Mouse (Mus musculus): ENCODE measurements around the gene Bmpr1a. TPM values are rescaled to one million over a fixed set of nuclear protein-coding genes. Genes with fewer than 3 reads are reported as not detected.
A peak's percentile ranks its signal among the peaks of the same experiment; 100 is the strongest.

Gene Bmpr1a
- polyA plus RNA-seq (2015; fragmentation: Nextera tagmentation; extraction: Ambion mirVana), result 3.4 and 5.0 TPM in 2 replicates

DNA sequence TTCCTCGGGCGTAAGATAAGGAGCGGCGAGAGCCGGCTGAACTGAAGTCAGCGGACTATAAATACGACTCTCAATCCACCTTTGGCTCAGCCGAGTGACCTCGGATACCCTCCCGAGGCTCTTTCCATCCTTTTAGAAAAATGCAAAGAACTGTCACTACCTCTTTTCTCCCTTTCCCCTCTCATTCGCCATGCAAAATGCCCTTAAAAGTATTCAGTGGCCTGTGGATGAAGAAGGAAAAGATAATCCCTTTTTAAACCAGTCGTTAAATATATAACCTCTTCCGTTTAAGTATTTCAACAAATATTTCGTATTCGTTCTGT, at the start of gene Bmpr1a:
TSS of gene Bmpr1a (minus strand) at position 17 of the 323 bp plus-strand sequence.
- H3K27ac ChIP-seq, result peak within 1 kb of the TSS; percentile 75
- peaks cover 36% of the 10 kb centered on the region for H3K4me1 ChIP-seq (replicated peaks)
- no peaks in the 10 kb centered on the region for H3K36me3 ChIP-seq
- H3K9me3 ChIP-seq (replicated peaks), result no peaks in the 10 kb centered on the region
- 11% methylated on average over 15 of the region's 15 CpGs for WGBS (ENCODE audit: insufficient replicate concordance)
- H3K4me2 ChIP-seq, result peak within 1 kb of the TSS; percentile 91
- H3K27me3 ChIP-seq, result peaks cover 75% of the 10 kb centered on the region
- peak within 1 kb of the TSS; percentile 82 for H3K9ac ChIP-seq
- H3K4me3 ChIP-seq (replicated peaks), result peak within 1 kb of the TSS; percentile 73
- ATAC-seq (ENCODE audit: low read depth), result no peak
- DNase-seq, result no peak

DNA sequence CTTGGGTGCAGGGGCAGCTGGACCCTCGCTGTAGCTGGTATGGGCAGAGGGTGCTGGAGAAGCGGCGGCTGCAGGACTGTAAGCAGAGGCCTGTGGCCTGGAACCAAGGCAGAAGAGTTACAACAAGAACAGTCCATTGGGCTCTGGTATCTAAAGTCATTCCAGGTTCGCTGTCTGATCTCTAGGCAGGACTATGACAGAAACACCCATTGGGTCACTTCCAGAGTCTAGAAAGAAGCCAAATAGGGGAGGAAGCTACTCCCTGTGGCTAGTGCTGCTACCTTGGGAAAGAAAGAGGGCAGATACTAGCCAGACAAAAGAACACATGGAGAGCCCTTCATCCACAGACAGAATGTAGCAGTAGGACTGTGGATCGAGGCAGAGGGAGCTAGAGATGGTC, 49.1 kb upstream of the Bmpr1a start:
- Histone ChIP-seq H3K27ac (no peak overlapping the region), H3K27me3 (peaks cover 39% of the 10 kb centered on the region), H3K4me3 (replicated peaks) (no peak overlapping the region), H3K4me2 (no peak overlapping the region), H3K36me3 (no peaks in the 10 kb centered on the region), H3K9ac (no peak overlapping the region), H3K9me3 (replicated peaks) (no peaks in the 10 kb centered on the region), H3K4me1 (replicated peaks) (peaks cover 11% of the 10 kb centered on the region)
- WGBS (ENCODE audit: insufficient replicate concordance), result 53% methylated on average over 5 of the region's 5 CpGs
- DNase-seq, result no peak
- ATAC-seq (ENCODE audit: low read depth), result no peak

DNA sequence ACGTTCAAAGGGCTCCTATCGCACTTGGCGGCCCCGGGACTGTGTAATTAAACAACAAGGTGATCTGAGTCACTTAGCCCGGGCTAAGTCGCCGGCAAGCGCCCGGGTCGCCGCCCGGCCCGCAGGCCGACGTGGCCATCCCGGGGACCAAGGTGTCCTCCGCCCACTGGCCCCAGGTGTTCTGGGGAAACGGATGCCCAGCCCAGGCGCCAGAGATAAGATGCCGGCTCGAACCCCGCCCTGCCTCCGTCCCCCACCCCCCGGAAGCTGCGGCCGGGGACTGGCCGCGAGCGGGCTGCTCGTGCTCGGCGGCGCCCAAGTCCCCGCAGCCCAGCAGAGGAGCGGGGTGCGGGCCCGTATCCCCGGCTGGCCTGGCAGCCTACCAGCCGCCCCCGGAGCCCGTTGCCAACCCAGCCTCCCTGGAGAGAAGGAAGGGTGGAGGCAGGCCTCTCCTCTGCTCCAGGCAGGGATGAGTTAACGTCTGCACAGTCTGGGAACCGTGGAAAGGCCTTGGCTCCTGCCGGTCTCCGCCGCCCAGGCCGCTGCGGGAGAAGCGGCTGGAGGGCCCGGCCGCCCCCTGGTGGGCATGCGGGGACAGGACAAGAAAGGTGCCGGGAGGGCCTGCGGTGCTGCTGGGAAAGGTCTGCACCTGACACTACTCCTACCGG, 46.0 kb upstream of the Bmpr1a start:
- DNase-seq (peak; percentile 55), ATAC-seq (ENCODE audit: low read depth) (peak; percentile 84)
- peaks cover 61% of the 10 kb centered on the region for H3K27me3 ChIP-seq
- peaks cover 11% of the 10 kb centered on the region for H3K4me1 ChIP-seq (replicated peaks)
- no peak overlapping the region for H3K27ac ChIP-seq
- H3K9ac ChIP-seq, result peak overlapping the region; percentile 71
- peak overlapping the region; percentile 67 for H3K4me3 ChIP-seq (replicated peaks)
- 1% methylated on average over 55 of the region's 55 CpGs for WGBS (ENCODE audit: insufficient replicate concordance)
- H3K36me3 ChIP-seq, result no peaks in the 10 kb centered on the region
- H3K4me2 ChIP-seq, result peak overlapping the region; percentile 90
- H3K9me3 ChIP-seq (replicated peaks), result no peaks in the 10 kb centered on the region

DNA sequence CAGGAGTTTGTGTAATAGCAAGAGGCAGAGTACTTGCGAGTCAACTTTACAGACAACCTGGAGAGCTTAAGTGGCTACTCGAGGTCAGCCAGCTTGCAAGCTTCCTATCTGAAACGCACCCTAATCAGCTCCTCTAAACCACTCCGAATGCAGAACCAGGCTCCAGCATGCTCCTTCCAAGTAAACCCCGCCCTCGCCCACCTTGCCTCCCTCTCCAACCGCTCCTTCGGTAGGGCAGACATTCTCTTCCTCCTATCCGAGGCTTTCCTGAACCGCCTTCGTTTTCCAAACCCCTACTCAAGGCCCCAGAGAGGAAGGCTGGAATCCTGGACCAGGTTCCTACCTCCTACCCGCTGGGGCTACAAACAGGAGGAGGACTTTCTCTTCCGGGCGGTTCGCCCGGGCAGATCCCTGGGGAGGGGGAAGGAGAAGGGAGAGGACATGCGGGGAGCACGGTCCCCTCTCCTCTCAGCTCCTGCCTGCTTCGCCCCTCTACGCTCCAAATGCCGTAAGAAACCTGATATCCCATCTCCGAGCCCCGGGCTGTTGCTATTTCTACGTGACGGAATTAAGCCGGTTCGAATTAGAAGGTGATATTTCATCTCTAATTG, 45.4 kb upstream of the Bmpr1a start:
- H3K9ac ChIP-seq, result peak overlapping the region; percentile 71
- peak; percentile 3 for DNase-seq
- WGBS (ENCODE audit: insufficient replicate concordance), result 2% methylated on average over 27 of the region's 27 CpGs

DNA sequence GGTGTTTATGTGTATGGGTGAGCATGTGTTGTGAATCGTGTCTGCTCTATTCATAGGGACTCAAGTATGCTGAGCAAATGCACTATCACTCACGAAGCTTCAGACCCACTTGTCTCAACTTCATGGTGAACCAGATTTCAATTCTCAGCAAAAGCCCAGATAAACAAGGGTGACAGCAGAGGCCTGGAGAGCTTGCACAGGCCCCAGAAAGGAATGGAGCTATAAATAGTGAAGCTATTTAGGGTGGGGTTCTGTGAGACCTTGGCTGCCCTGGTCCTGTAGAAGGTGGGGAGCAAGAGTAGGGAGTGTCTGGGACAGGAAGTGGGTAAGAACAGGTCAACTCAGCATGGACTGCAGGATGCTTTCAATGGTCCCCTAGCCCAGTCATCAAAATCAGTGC, 41.4 kb upstream of the Bmpr1a start:
- peaks cover 68% of the 10 kb centered on the region for H3K27me3 ChIP-seq
- H3K4me3 ChIP-seq (replicated peaks), result no peak overlapping the region
- ATAC-seq (ENCODE audit: low read depth) (no peak), DNase-seq (no peak)
- H3K9me3 ChIP-seq (replicated peaks), result no peaks in the 10 kb centered on the region
- H3K27ac ChIP-seq, result no peak overlapping the region
- H3K9ac ChIP-seq, result no peak overlapping the region
- no peak overlapping the region for H3K4me2 ChIP-seq
- H3K36me3 ChIP-seq, result no peaks in the 10 kb centered on the region
- peaks cover 14% of the 10 kb centered on the region for H3K4me1 ChIP-seq (replicated peaks)
- WGBS (ENCODE audit: insufficient replicate concordance), result 59% methylated on average over 2 of the region's 2 CpGs

More for the DNA sequence above, 45.4 kb upstream of the Bmpr1a start:
- Histone ChIP-seq H3K4me3 (replicated peaks) (peak overlapping the region; percentile 67), H3K4me2 (peak overlapping the region; percentile 90), H3K4me1 (replicated peaks) (peaks cover 11% of the 10 kb centered on the region), H3K27ac (no peak overlapping the region), H3K9me3 (replicated peaks) (no peaks in the 10 kb centered on the region), H3K27me3 (peaks cover 64% of the 10 kb centered on the region), H3K36me3 (no peaks in the 10 kb centered on the region)
- peak; percentile 10; the same call in 1 of the 2 replicates for ATAC-seq (ENCODE audit: low read depth)

DNA sequence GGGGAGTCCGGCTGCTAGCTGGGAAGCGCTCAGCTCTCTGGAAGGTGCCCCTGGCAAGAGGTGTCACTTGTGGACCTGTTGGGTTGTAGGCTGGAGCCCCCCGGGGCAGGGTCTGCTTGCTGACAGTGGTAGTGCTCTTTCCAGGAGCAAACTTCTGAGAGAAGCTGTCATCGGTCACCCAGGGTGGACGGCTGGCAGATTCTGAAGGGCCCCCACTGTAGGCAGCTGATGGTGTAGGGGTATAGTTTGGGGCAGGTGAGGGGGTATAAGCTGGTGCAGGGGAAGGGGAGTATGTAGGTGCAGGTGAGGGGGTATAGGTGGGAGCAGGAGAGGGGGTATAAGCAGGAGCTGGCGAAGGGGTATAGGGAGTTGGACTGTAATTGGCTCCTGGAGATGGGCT, 40.9 kb upstream of the Bmpr1a start:
- Histone ChIP-seq H3K4me2 (no peak overlapping the region), H3K27ac (no peak overlapping the region), H3K9me3 (replicated peaks) (no peaks in the 10 kb centered on the region), H3K36me3 (no peaks in the 10 kb centered on the region), H3K4me1 (replicated peaks) (peaks cover 11% of the 10 kb centered on the region), H3K27me3 (peaks cover 62% of the 10 kb centered on the region), H3K9ac (no peak overlapping the region), H3K4me3 (replicated peaks) (no peak overlapping the region)
- 67% methylated on average over 6 of the region's 6 CpGs for WGBS (ENCODE audit: insufficient replicate concordance)
- ATAC-seq (ENCODE audit: low read depth) (no peak), DNase-seq (no peak)

DNA sequence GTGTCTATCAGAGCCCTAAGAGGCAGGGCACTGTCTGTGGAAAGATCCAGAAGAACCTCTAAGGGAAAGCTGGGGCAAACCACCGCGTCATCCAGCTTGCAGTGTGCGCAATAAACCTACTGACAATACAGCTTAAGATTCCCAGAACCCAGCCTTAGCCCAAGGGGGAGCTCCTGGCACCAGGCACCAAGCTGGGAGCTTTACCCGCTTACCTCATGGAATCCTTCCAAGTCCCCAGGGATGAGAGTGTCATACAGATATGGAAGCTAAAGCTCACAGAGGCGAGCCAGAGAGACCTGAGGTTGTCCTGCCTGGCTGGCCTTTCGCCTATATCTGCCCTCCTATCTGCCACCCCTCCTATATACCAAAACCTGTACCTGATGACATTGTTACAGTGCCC, 40.5 kb upstream of the Bmpr1a start:
- Histone ChIP-seq H3K27ac (no peak overlapping the region), H3K9ac (no peak overlapping the region), H3K9me3 (replicated peaks) (no peaks in the 10 kb centered on the region), H3K4me1 (replicated peaks) (peaks cover 6% of the 10 kb centered on the region), H3K4me2 (no peak overlapping the region), H3K36me3 (no peaks in the 10 kb centered on the region), H3K4me3 (replicated peaks) (no peak overlapping the region), H3K27me3 (peaks cover 58% of the 10 kb centered on the region)
- no peak for DNase-seq
- 60% methylated on average over 6 of the region's 6 CpGs for WGBS (ENCODE audit: insufficient replicate concordance)
- ATAC-seq (ENCODE audit: low read depth), result no peak

DNA sequence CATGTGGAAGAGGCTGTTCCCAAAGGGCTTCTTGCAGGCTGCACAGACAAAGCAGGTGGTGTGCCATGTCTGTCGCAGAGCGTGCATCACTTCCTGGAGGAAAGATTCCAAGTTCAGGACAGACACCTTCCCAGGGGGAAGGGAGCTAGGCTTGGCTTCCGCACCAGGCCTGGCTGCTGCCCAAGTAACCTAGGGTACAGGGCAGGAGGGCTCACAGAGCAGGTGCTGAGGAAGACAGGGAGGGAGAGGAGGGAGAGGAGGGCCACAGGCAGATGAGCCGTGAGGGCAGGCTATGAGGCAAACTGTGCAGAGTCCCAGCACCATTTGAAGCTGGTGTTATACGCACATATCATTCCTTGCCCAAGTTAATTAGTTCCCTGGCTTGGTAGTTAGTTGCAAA, 38.8 kb upstream of the Bmpr1a start:
- H3K36me3 ChIP-seq, result no peaks in the 10 kb centered on the region
- ATAC-seq (ENCODE audit: low read depth), result no peak
- H3K4me3 ChIP-seq (replicated peaks), result no peak overlapping the region
- 0 out of 2 replicates have a peak, but pooled peaks cover 2% of the 10 kb centered on the region for H3K4me1 ChIP-seq (replicated peaks)
- no peak overlapping the region for H3K4me2 ChIP-seq
- H3K9me3 ChIP-seq (replicated peaks), result no peaks in the 10 kb centered on the region
- DNase-seq, result no peak
- H3K9ac ChIP-seq, result no peak overlapping the region
- H3K27ac ChIP-seq, result no peak overlapping the region
- WGBS (ENCODE audit: insufficient replicate concordance), result 83% methylated on average over 5 of the region's 5 CpGs
- peaks cover 42% of the 10 kb centered on the region for H3K27me3 ChIP-seq

DNA sequence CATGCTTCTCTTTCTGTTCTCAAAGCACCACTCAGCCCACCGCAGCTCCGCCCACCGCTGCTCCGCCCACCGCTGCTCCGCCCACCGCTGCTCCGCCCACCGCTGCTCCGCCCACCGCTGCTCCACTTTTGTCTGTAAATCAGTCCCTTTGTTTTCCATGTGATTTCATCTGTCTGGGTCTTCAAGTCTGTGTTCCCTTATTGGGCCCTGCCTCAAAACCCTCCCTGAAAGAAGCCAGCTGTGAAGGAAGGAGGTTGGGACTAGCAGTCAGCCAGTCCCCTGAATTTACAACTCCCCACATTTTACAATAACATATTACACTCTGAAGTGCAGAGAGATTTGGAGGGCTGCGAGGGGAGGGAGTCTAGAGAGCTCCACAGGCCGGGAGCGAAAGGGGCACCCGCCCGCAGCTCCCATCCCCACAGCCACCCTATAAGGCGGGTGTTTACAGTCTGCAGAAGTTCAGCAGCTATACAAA, 37.6 kb upstream of the Bmpr1a start:
- Histone ChIP-seq H3K9ac (no peak overlapping the region), H3K36me3 (no peaks in the 10 kb centered on the region), H3K27ac (no peak overlapping the region), H3K27me3 (peaks cover 32% of the 10 kb centered on the region), H3K4me1 (replicated peaks) (0 out of 2 replicates have a peak, but pooled peaks cover 2% of the 10 kb centered on the region), H3K4me2 (no peak overlapping the region), H3K4me3 (replicated peaks) (no peak overlapping the region), H3K9me3 (replicated peaks) (no peaks in the 10 kb centered on the region)
- DNase-seq, result no peak
- WGBS (ENCODE audit: insufficient replicate concordance), result 9% methylated on average over 17 of the region's 17 CpGs
- no peak for ATAC-seq (ENCODE audit: low read depth)

DNA sequence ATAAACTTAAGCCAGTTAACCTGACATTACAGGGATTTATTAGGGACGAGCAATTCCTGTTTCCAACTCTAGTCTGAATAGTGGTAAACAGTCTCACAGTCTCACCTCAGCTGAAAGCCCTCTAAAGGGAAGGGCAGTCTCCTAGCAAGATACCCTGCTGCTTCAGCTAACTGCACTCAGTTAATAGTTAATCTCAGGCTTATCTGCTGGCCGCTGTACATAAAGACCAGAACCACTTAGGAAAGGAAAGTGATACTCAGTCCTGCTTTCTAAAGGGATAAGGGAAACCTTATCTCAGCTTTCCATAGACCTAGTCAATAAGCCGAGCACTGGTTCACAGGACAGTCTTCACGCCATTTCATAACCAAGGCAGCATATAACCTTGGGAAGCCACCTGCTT, 32.7 kb upstream of the Bmpr1a start:
- ATAC-seq (ENCODE audit: low read depth), result no peak
- Histone ChIP-seq H3K27ac (no peak overlapping the region), H3K4me2 (peak overlapping the region; percentile 28; the same call in 1 of the 2 replicates), H3K4me1 (replicated peaks) (0 out of 2 replicates have a peak, but pooled peaks cover under 1% of the 10 kb centered on the region), H3K9ac (no peak overlapping the region), H3K4me3 (replicated peaks) (no peak overlapping the region), H3K9me3 (replicated peaks) (no peaks in the 10 kb centered on the region), H3K36me3 (no peaks in the 10 kb centered on the region), H3K27me3 (peaks cover 4% of the 10 kb centered on the region; the same call in 1 of the 2 replicates)
- no peak for DNase-seq
- 43% methylated on average over 4 of the region's 4 CpGs for WGBS (ENCODE audit: insufficient replicate concordance)

DNA sequence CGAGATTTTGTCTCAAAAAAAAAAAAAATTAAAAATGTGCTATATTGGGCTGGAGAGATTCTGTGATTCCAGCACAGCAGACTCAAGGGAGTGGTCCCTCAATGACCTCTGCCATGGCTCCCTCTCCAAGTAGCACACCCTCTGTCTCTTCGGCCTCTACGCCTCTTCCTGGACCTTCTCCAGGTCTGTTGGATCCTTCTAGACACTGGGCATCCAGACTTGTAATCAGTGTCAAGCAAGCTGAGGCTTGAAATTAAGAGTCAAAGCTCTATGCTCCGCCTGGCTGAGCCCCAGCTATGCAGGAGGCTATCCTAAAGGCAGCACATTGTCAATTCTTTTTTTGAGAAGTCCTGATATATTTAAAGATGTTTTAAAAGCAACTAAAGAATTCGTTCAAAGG, 30.4 kb upstream of the Bmpr1a start:
- Histone ChIP-seq H3K36me3 (no peaks in the 10 kb centered on the region), H3K4me1 (replicated peaks) (no peaks in the 10 kb centered on the region), H3K4me2 (no peak overlapping the region), H3K27me3 (peaks cover 3% of the 10 kb centered on the region), H3K9me3 (replicated peaks) (no peaks in the 10 kb centered on the region), H3K27ac (no peak overlapping the region), H3K4me3 (replicated peaks) (no peak overlapping the region), H3K9ac (no peak overlapping the region)
- WGBS (ENCODE audit: insufficient replicate concordance), result 58% methylated on average over 5 of the region's 5 CpGs
- ATAC-seq (ENCODE audit: low read depth), result no peak
- DNase-seq, result no peak

DNA sequence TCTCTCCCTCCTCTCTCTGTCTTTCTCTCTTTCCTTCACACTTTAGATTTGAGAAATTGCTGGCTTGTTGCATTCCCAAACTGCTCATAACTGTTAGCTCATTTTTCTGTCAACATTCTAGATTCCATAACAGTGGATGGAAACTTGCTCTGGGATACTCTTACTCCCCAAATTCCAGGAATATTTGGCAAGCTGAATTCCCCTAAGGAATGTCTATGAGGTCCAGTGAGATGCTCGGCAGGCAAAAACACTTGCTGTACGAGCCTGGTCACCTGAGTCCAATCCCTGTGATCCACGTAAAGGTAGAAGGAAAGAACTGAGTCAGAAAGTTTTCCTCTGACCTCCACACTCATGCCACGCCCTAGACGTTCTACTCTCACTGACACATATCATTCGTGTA, 29.4 kb upstream of the Bmpr1a start:
- H3K27me3 ChIP-seq, result peaks cover 5% of the 10 kb centered on the region
- no peaks in the 10 kb centered on the region for H3K36me3 ChIP-seq
- no peak overlapping the region for H3K4me3 ChIP-seq (replicated peaks)
- H3K27ac ChIP-seq, result no peak overlapping the region
- DNase-seq (no peak), ATAC-seq (ENCODE audit: low read depth) (no peak)
- H3K9me3 ChIP-seq (replicated peaks), result no peaks in the 10 kb centered on the region
- no peak overlapping the region for H3K4me2 ChIP-seq
- H3K9ac ChIP-seq, result no peak overlapping the region
- 66% methylated on average over 6 of the region's 6 CpGs for WGBS (ENCODE audit: insufficient replicate concordance)
- H3K4me1 ChIP-seq (replicated peaks), result no peaks in the 10 kb centered on the region

All from liver, embryonic 13.5 days (tissue).